Mouse (Mus musculus): ENCODE measurements around the gene Ntng1. TPM values are rescaled to one million over a fixed set of nuclear protein-coding genes. Genes with fewer than 3 reads are reported as not detected.

Gene Ntng1
- total and polyA plus RNA-seq, 2 experiments: not detected

DNA sequence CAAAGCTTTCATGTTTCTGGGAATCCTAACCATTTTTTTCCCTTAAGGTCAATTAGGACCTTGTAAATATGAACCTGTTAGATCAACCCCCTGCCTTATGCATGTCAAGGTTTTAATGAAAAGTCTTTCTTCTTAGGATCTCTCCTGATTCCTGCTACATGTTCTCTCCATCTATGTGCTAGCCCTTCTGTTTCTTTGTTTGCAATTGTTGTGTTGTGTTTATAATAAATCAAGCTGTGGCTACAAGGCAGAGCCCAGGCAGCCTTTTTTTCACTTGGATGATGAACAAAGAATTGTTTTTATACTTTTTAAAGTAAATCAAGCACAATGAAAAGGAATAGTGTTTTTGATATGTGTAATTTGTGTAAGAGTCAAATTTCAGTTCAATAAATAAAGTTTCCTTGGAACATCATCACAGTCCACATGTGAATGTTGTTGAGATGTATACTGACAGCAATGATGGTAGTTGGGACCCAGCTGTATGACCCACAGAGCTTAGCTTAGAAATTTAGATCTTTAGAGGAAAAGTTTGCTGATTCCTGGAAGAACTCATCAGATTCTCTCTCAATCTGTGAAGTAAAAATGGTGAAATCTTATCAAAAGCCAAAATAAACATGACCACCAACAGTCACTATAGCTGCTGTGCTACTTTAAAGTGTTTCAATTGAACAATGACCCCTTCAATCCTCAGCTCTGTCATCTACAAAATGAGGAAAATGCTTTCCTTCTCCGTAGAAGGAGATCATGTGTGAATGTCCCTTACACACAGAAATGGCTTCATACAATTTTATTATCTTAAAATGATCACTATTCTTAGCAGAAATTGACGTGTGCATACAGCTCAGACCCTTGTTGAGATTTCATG is 324.8 kb downstream of the Ntng1 start:
- Histone ChIP-seq H3K4me1 (ENCODE audit: control insufficient read depth, insufficient read depth, low read length) (no peaks in the 10 kb centered on the region), H3K4me3 (ENCODE audit: insufficient read depth, low read depth, low read length) (no peak overlapping the region), H3K36me3 (ENCODE audit: control insufficient read depth, insufficient read depth, low read length) (no peaks in the 10 kb centered on the region), H3K27ac (replicated peaks; ENCODE audit: insufficient read depth, low read depth, low read length) (no peak overlapping the region), H3K9ac (ENCODE audit: low read depth, low read length) (no peak overlapping the region), H3K27me3 (ENCODE audit: control insufficient read depth, insufficient read depth, low read length) (no peaks in the 10 kb centered on the region), H3K79me2 (ENCODE audit: control insufficient read depth, insufficient read depth, low read length) (no peaks in the 10 kb centered on the region)
- DNase-seq (ENCODE audit: extremely low read depth, low read depth, low spot score): no peak
- TF ChIP-seq CTCF (IDR thresholded peaks at IDR 0.05; ENCODE audit: low read depth, low read length): no peak
- no peak for TF ChIP-seq POLR2A (IDR thresholded peaks at IDR 0.05; ENCODE audit: extremely low read depth, insufficient read depth, low read length)
- 57% methylated on average over 2 of the region's 2 CpGs for WGBS

GRCm38 (mm10) chr3:109809065-109809464 is 334.7 kb downstream of the Ntng1 start:
- no peaks in the 10 kb centered on the region for H3K36me3 ChIP-seq (ENCODE audit: control insufficient read depth, insufficient read depth, low read length)
- no peak for DNase-seq (ENCODE audit: extremely low read depth, low read depth, low spot score)
- no peak overlapping the region for H3K4me3 ChIP-seq (ENCODE audit: insufficient read depth, low read depth, low read length)
- H3K4me1 ChIP-seq (ENCODE audit: control insufficient read depth, insufficient read depth, low read length): no peaks in the 10 kb centered on the region
- H3K27me3 ChIP-seq (ENCODE audit: control insufficient read depth, insufficient read depth, low read length): no peaks in the 10 kb centered on the region
- H3K79me2 ChIP-seq (ENCODE audit: control insufficient read depth, insufficient read depth, low read length): no peaks in the 10 kb centered on the region
- no peak overlapping the region for H3K27ac ChIP-seq (replicated peaks; ENCODE audit: insufficient read depth, low read depth, low read length)
- TF ChIP-seq CTCF (IDR thresholded peaks at IDR 0.05; ENCODE audit: low read depth, low read length): no peak
- no peak for TF ChIP-seq POLR2A (IDR thresholded peaks at IDR 0.05; ENCODE audit: extremely low read depth, insufficient read depth, low read length)
- 97% methylated on average over 1 of the region's 1 CpGs for WGBS
- no peak overlapping the region for H3K9ac ChIP-seq (ENCODE audit: low read depth, low read length)

GRCm38 (mm10) chr3:109807211-109807934 is 336.4 kb downstream of the Ntng1 start:
- Histone ChIP-seq H3K4me3 (ENCODE audit: insufficient read depth, low read depth, low read length) (no peak overlapping the region), H3K9ac (ENCODE audit: low read depth, low read length) (no peak overlapping the region), H3K79me2 (ENCODE audit: control insufficient read depth, insufficient read depth, low read length) (no peaks in the 10 kb centered on the region), H3K4me1 (ENCODE audit: control insufficient read depth, insufficient read depth, low read length) (no peaks in the 10 kb centered on the region), H3K27ac (replicated peaks; ENCODE audit: insufficient read depth, low read depth, low read length) (no peak overlapping the region), H3K36me3 (ENCODE audit: control insufficient read depth, insufficient read depth, low read length) (no peaks in the 10 kb centered on the region), H3K27me3 (ENCODE audit: control insufficient read depth, insufficient read depth, low read length) (no peaks in the 10 kb centered on the region)
- DNase-seq (ENCODE audit: extremely low read depth, low read depth, low spot score): no peak
- TF ChIP-seq POLR2A (IDR thresholded peaks at IDR 0.05; ENCODE audit: extremely low read depth, insufficient read depth, low read length) (no peak), CTCF (IDR thresholded peaks at IDR 0.05; ENCODE audit: low read depth, low read length) (no peak)
- 78% methylated on average over 6 of the region's 6 CpGs for WGBS

- Histone ChIP-seq H3K4me1 (ENCODE audit: control insufficient read depth, insufficient read depth, low read length) (no peaks in the 10 kb centered on the region), H3K79me2 (ENCODE audit: control insufficient read depth, insufficient read depth, low read length) (no peaks in the 10 kb centered on the region), H3K27ac (replicated peaks; ENCODE audit: insufficient read depth, low read depth, low read length) (no peak overlapping the region), H3K27me3 (ENCODE audit: control insufficient read depth, insufficient read depth, low read length) (no peaks in the 10 kb centered on the region), H3K4me3 (ENCODE audit: insufficient read depth, low read depth, low read length) (no peak overlapping the region), H3K36me3 (ENCODE audit: control insufficient read depth, insufficient read depth, low read length) (no peaks in the 10 kb centered on the region), H3K9ac (ENCODE audit: low read depth, low read length) (no peak overlapping the region)
- no peak for DNase-seq (ENCODE audit: extremely low read depth, low read depth, low spot score)
- TF ChIP-seq POLR2A (IDR thresholded peaks at IDR 0.05; ENCODE audit: extremely low read depth, insufficient read depth, low read length) (no peak), CTCF (IDR thresholded peaks at IDR 0.05; ENCODE audit: low read depth, low read length) (no peak)
- 70% methylated on average over 2 of the region's 2 CpGs for WGBS
Observed at GRCm38 (mm10) chr3:109804145-109804544, 339.7 kb downstream of the Ntng1 start.

DNA sequence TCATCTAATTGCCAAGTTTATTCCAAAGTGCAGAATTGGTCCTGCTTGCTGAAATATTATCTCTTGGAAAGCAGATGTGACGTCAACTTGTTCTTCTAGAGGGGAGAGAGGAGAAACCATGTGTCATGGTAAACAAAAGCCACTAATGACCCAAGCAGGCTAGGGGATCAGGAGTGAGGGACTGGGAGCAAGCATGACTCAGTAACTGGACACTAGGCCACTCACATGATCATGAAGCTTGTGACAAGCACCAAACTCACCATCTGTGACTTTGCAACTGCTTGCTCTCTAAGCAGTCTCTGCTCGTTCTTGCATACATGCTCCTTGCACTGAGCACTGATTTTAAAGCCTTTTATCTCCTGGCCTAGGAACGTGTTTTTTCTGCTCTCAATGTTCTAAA is 340.2 kb downstream of the Ntng1 start:
- no peaks in the 10 kb centered on the region for H3K27me3 ChIP-seq (ENCODE audit: control insufficient read depth, insufficient read depth, low read length)
- no peaks in the 10 kb centered on the region for H3K36me3 ChIP-seq (ENCODE audit: control insufficient read depth, insufficient read depth, low read length)
- DNase-seq (ENCODE audit: extremely low read depth, low read depth, low spot score): no peak
- TF ChIP-seq POLR2A (IDR thresholded peaks at IDR 0.05; ENCODE audit: extremely low read depth, insufficient read depth, low read length) (no peak), CTCF (IDR thresholded peaks at IDR 0.05; ENCODE audit: low read depth, low read length) (no peak)
- 34% methylated on average over 3 of the region's 3 CpGs for WGBS
- H3K27ac ChIP-seq (replicated peaks; ENCODE audit: insufficient read depth, low read depth, low read length): no peak overlapping the region
- H3K9ac ChIP-seq (ENCODE audit: low read depth, low read length): no peak overlapping the region
- H3K79me2 ChIP-seq (ENCODE audit: control insufficient read depth, insufficient read depth, low read length): no peaks in the 10 kb centered on the region
- no peaks in the 10 kb centered on the region for H3K4me1 ChIP-seq (ENCODE audit: control insufficient read depth, insufficient read depth, low read length)
- no peak overlapping the region for H3K4me3 ChIP-seq (ENCODE audit: insufficient read depth, low read depth, low read length)
